Mouse (Mus musculus): ENCODE data around the gene Kcnk12.

Gene Kcnk12

DNA sequence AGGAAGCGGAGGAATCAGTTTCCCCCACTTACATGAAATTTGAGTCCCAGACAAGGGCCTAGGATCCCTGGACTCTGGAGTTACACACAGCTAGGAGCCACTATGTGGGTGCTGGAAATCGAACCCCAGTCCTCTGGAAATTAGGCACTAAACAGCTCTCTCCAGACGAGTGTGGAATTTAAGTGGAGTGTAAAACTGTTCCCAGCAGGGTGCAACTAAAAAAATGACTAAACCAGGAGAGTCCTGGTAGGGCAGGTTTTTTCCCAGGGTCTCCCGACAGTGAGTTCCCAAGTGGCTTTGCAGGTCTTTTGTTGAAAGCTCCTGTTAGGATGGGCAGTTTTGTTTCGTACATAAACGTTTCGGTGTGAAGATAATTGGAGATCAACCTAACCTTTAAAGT is 73.1 kb downstream of the Kcnk12 start:
- intact Hi-C loops (cut with DNase I) = no loop called here

- intact Hi-C loops (cut with DNase I) = no loop called here
These were observed 97.7 kb downstream of the Kcnk12 start for GRCm38 (mm10) chr17:87700101-87700500.

DNA sequence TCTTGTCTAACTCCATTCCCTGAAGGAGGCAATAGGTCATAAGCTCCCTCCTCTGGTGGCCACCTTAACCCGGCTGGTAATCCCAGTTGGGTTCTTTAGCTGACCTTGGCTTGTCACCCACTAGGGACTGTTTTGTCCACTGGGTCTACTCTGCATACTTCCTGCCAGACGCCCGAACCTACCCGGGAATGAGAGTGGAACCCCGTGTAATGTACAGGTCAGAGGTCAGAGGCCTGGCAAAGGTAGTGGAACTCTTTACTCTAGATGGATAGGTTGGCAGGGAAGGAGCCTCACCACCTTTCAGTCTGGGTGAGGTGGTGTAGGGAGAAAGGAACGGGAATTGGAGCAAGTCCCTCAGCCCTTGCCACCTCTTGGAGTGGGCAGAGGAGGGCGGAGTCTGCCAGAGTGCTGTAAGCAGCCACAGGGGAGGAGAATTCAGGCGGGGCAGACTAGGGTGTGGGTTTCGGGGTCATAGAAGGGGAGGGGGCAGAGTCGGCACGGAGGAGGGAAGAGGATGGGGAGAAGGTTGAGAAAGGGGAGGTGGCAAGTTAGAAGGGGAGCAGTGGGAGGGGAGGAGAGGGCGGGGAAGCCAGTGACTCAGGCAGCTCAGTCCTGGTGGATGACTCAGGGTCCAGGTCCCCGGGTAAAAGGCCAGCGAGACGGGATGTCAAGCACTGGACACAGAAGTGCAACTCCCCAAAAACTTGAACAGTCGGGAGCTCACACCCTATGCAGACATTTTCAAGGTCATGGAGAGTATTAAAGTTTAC is 98.6 kb downstream of the Kcnk12 start:
- intact Hi-C loops (cut with DNase I) = no loop called here

GRCm38 (mm10) chr17:87696814-87697213 is 101.0 kb downstream of the Kcnk12 start:
- intact Hi-C loops (cut with DNase I) = no loop called here

DNA sequence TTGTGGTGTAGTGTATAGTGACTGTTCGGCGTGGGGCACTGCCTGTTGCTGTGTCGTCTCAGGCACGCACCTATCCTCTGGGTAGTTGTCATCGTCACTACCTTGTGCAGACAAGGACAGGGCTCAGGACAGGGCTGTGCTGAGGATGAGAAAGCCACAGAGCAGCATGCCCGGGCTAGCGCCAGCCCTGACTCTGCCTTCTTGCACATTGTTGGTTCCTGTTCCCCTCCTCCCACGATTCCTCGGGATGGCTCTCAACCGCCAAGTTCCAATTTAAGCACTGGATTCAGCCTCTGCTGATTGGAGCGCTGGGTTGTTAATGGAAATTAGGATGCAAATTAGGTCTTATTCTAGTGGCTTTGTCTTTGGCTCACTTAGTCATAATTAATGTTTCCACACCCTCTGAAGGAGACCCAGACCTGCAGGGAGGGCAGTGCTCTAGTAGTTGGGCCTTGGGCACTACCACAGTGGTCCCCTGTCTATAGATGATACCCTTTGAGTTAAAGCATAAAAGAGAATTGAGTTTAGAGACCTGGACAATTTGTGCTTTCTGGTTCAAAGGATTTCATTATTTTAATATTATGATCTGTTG is 101.8 kb downstream of the Kcnk12 start:
- intact Hi-C loops (cut with DNase I) = no loop called here
